Mouse (Mus musculus): ENCODE measurements around the gene Hist1h2be.

- TF ChIP-seq POLR2A (IDR thresholded peaks at IDR 0.05; ENCODE audit: borderline replicate concordance, control insufficient read depth, low read depth, low read length): no peak
- no peak for TF ChIP-seq CTCF (IDR thresholded peaks at IDR 0.05; ENCODE audit: control insufficient read depth, insufficient read depth, low read length)
Observed at GRCm38 (mm10) chr13:23591206-23591605, 29.7 kb downstream of the Hist1h2be start.
